Mouse (Mus musculus) kidney, adult 2 months (tissue): ENCODE results near the gene Rnf166.

Experiments used
- CTCF ChIP-seq: fragments of 200-500 bp; conservative IDR thresholded peaks from 2 replicates; pipeline ENCODE4 v1.5.1; 2011; ENCODE audit warnings: low read depth, mild to moderate bottlenecking, control low read depth, low read length, moderate library complexity, mixed read lengths; ENCODE audit not compliant: insufficient read depth, insufficient read length
- POLR2A ChIP-seq: fragments of 200-500 bp; IDR thresholded peaks from one replicate; pipeline ENCODE4 v1.6.1; 2011; ENCODE audit warnings: low read depth, low read length, control low read depth

DNA sequence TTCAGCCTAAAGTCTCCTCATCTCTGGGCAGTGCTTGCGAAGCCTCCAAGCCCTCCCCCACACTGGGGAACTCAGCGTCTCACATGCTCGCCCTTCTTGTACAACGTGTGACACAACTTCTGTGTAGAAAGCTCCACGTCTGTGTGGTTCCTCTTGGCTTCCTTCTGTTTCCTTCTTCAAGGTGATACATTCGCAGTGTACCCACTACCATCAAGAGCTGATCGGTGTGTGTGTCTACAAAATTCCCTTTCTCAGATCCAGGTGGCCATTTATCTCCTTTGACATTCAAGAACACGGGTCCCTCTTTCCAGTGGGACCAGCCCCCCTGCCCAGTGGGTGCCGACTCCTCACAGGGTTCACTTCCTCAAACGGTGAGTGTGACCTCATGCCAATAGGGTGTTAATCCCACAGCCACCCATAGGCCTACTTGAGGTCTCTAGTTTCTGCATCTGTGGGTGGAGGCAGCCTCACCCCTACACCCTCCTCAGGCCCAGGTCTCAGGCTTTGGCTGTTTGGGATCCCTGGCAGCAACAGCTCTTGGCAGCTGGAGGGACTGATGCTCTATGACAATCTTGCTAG, 45.7 kb downstream of the Rnf166 start:
- no peak for TF ChIP-seq POLR2A
- TF ChIP-seq CTCF, result no peak
